Mouse (Mus musculus): Measurements from ENCODE around the gene Kif6. TPM values are rescaled to one million over a fixed set of nuclear protein-coding genes. Genes with fewer than 3 reads are reported as not detected.

Kif6 gene
- polyA plus RNA-seq, 1 experiment from 2014 or later: 4.8 TPM

DNA sequence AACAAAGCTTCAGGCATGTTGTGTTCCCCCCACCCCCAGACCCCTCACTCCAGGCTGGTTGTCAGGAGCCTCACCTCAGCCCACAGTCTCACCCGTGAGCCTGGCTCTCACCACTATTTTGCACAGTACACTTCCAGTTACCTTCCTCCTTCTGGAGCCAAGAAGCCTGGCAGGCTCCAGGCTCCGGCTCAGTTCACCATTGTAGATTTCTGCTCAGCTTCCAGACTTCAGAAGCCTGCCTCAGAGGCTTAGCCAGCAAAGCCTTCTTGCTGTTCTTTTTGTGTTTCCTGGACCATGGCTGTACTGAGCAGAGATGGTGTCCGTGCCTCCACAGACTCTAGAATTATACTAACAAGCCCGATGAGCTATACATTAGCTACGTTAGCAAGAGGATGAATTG, 248.7 kb downstream of the Kif6 start:
- Histone ChIP-seq H3K4me2 (no peak overlapping the region), H3K9ac (no peak overlapping the region), H3K9me3 (ENCODE audit: low read depth, low read length) (no peaks in the 10 kb centered on the region), H3K36me3 (ENCODE audit: insufficient read depth) (no peaks in the 10 kb centered on the region), H3K4me1 (ENCODE audit: insufficient read depth) (0 out of 2 replicates have a peak, but pooled peaks cover 9% of the 10 kb centered on the region), H3K27me3 (ENCODE audit: insufficient read depth, low read length) (no peaks in the 10 kb centered on the region), H3K4me3 (ENCODE audit: low read depth, low read length) (no peak overlapping the region), H3K27ac (ENCODE audit: low read depth) (peak overlapping the region; percentile 42; the same call in 1 of the 2 replicates)
- no peak for TF ChIP-seq CTCF (IDR thresholded peaks at IDR 0.05; ENCODE audit: low read depth)
- DNase-seq (no peak), ATAC-seq (ENCODE audit: insufficient read depth) (no peak)
- 51% methylated on average over 5 of the region's 5 CpGs for WGBS

- H3K36me3 ChIP-seq (ENCODE audit: insufficient read depth): no peaks in the 10 kb centered on the region
- WGBS: 93% methylated on average over 2 of the region's 2 CpGs
Measured at GRCm38 (mm10) chr17:49865604-49866003, 250.7 kb downstream of the Kif6 start.

DNA sequence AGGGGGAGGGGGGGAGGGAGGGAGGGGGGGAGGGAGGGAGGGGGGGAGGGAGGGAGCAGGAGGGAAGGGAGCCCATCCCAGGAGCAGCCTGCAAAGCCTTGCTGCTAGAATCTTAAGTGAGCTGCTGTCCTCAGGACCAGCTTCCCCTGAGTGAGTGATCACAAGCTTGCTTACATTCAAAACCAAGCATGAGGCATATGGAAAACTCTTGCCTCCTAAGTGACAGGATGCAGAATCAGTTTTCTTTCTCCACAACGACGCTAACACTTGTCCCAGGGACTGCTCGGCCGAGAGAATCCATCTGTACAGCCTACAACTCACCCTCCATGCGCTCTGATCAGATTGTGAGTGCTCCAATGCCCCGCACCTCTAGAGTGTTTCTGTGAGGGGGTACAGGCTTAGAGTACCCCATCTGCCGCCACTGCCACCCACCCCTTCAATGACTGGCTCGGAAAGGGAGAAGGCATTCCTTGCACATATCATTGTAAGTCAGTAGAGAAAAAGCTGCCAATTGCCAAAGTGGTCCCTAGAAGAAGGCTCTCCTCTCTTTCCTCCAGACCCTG, 251.8 kb downstream of the Kif6 start:
- peak overlapping the region; percentile 46; the same call in 1 of the 2 replicates for H3K27ac ChIP-seq (ENCODE audit: low read depth)
- ATAC-seq (ENCODE audit: insufficient read depth): peak; percentile 22; the same call in 1 of the 2 replicates

More at GRCm38 (mm10) chr17:49865604-49866003, 250.7 kb downstream of the Kif6 start:
- Histone ChIP-seq H3K9me3 (ENCODE audit: low read depth, low read length) (no peaks in the 10 kb centered on the region), H3K27me3 (ENCODE audit: insufficient read depth, low read length) (no peaks in the 10 kb centered on the region), H3K27ac (ENCODE audit: low read depth) (no peak overlapping the region), H3K4me1 (ENCODE audit: insufficient read depth) (0 out of 2 replicates have a peak, but pooled peaks cover 9% of the 10 kb centered on the region), H3K9ac (no peak overlapping the region), H3K4me2 (no peak overlapping the region), H3K4me3 (ENCODE audit: low read depth, low read length) (no peak overlapping the region)
- no peak for ATAC-seq (ENCODE audit: insufficient read depth)
- no peak for DNase-seq
- no peak for TF ChIP-seq CTCF (IDR thresholded peaks at IDR 0.05; ENCODE audit: low read depth)

GRCm38 (mm10) chr17:49867321-49868137, 252.6 kb downstream of the Kif6 start:
- H3K4me3 ChIP-seq (ENCODE audit: low read depth, low read length): no peak overlapping the region
- WGBS: 17% methylated on average over 13 of the region's 13 CpGs
- H3K27ac ChIP-seq (ENCODE audit: low read depth): no peak overlapping the region; the same call in 1 of the 2 replicates
- no peaks in the 10 kb centered on the region for H3K27me3 ChIP-seq (ENCODE audit: insufficient read depth, low read length)
- H3K4me1 ChIP-seq (ENCODE audit: insufficient read depth): 0 out of 2 replicates have a peak, but pooled peaks cover 9% of the 10 kb centered on the region
- no peaks in the 10 kb centered on the region for H3K36me3 ChIP-seq (ENCODE audit: insufficient read depth)
- H3K9ac ChIP-seq: no peak overlapping the region
- no peak overlapping the region for H3K4me2 ChIP-seq
- no peak for TF ChIP-seq CTCF (IDR thresholded peaks at IDR 0.05; ENCODE audit: low read depth)
- H3K9me3 ChIP-seq (ENCODE audit: low read depth, low read length): no peaks in the 10 kb centered on the region
- DNase-seq: peak; percentile 71
- ATAC-seq (ENCODE audit: insufficient read depth): peak; percentile 58

More for the DNA sequence above, 251.8 kb downstream of the Kif6 start:
- Histone ChIP-seq H3K4me3 (ENCODE audit: low read depth, low read length) (no peak overlapping the region), H3K4me1 (ENCODE audit: insufficient read depth) (0 out of 2 replicates have a peak, but pooled peaks cover 9% of the 10 kb centered on the region), H3K36me3 (ENCODE audit: insufficient read depth) (no peaks in the 10 kb centered on the region), H3K4me2 (no peak overlapping the region), H3K9ac (no peak overlapping the region), H3K9me3 (ENCODE audit: low read depth, low read length) (no peaks in the 10 kb centered on the region), H3K27me3 (ENCODE audit: insufficient read depth, low read length) (no peaks in the 10 kb centered on the region)
- peak; percentile 51 for DNase-seq
- WGBS: 40% methylated on average over 8 of the region's 8 CpGs
- TF ChIP-seq CTCF (IDR thresholded peaks at IDR 0.05; ENCODE audit: low read depth): no peak

- no peak overlapping the region for H3K27ac ChIP-seq (ENCODE audit: low read depth)
- ATAC-seq (ENCODE audit: insufficient read depth) (no peak), DNase-seq (no peak)
- H3K4me1 ChIP-seq (ENCODE audit: insufficient read depth): 0 out of 2 replicates have a peak, but pooled peaks cover 5% of the 10 kb centered on the region
- TF ChIP-seq CTCF (IDR thresholded peaks at IDR 0.05; ENCODE audit: low read depth): no peak
- WGBS: 79% methylated on average over 9 of the region's 9 CpGs
- no peak overlapping the region for H3K4me3 ChIP-seq (ENCODE audit: low read depth, low read length)
- no peak overlapping the region for H3K9ac ChIP-seq
- H3K27me3 ChIP-seq (ENCODE audit: insufficient read depth, low read length): no peaks in the 10 kb centered on the region
- H3K4me2 ChIP-seq: no peak overlapping the region
- no peaks in the 10 kb centered on the region for H3K9me3 ChIP-seq (ENCODE audit: low read depth, low read length)
- no peaks in the 10 kb centered on the region for H3K36me3 ChIP-seq (ENCODE audit: insufficient read depth)
Measured at GRCm38 (mm10) chr17:49869246-49869645, 254.3 kb downstream of the Kif6 start.

GRCm38 (mm10) chr17:49872305-49872704, 257.4 kb downstream of the Kif6 start:
- Histone ChIP-seq H3K9ac (no peak overlapping the region), H3K4me3 (ENCODE audit: low read depth, low read length) (no peak overlapping the region), H3K9me3 (ENCODE audit: low read depth, low read length) (no peaks in the 10 kb centered on the region), H3K4me2 (no peak overlapping the region), H3K36me3 (ENCODE audit: insufficient read depth) (no peaks in the 10 kb centered on the region), H3K27me3 (ENCODE audit: insufficient read depth, low read length) (no peaks in the 10 kb centered on the region), H3K4me1 (ENCODE audit: insufficient read depth) (0 out of 2 replicates have a peak, but pooled peaks cover 2% of the 10 kb centered on the region), H3K27ac (ENCODE audit: low read depth) (no peak overlapping the region)
- WGBS: 14% methylated on average over 2 of the region's 2 CpGs
- ATAC-seq (ENCODE audit: insufficient read depth) (no peak), DNase-seq (peak; percentile 78)
- TF ChIP-seq CTCF (IDR thresholded peaks at IDR 0.05; ENCODE audit: low read depth): peak; percentile 68

DNA sequence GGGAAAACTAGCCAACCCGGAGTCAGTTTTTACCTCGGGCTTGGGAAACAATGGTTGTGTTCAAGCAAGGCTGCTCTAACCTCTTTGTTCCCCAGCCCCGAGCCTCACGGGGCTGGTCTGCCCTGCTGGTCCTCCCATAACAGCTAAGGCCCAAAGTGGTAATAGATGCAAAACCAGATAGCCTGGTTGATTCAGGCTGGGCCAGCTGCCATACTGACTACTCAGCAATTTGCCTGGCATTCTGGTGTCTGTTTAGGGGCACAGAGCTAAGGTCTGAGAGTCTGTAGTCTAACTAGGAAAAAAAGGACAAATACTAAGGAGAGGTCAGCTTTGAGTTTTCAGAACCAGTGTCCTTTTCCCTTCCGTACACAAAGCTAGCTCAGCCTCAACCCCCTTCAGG, 259.8 kb downstream of the Kif6 start:
- no peaks in the 10 kb centered on the region for H3K27me3 ChIP-seq (ENCODE audit: insufficient read depth, low read length)
- H3K27ac ChIP-seq (ENCODE audit: low read depth): no peak overlapping the region
- DNase-seq (no peak), ATAC-seq (ENCODE audit: insufficient read depth) (no peak)
- no peak for TF ChIP-seq CTCF (IDR thresholded peaks at IDR 0.05; ENCODE audit: low read depth)
- no peak overlapping the region for H3K4me3 ChIP-seq (ENCODE audit: low read depth, low read length)
- 74% methylated on average over 5 of the region's 5 CpGs for WGBS
- H3K36me3 ChIP-seq (ENCODE audit: insufficient read depth): no peaks in the 10 kb centered on the region
- no peak overlapping the region for H3K9ac ChIP-seq
- no peaks in the 10 kb centered on the region for H3K9me3 ChIP-seq (ENCODE audit: low read depth, low read length)
- H3K4me1 ChIP-seq (ENCODE audit: insufficient read depth): no peaks in the 10 kb centered on the region
- no peak overlapping the region for H3K4me2 ChIP-seq

Data from lung, embryonic 14.5 days (tissue).